ENCODE assay signal across 8 mouse cellular contexts in the genomic region with DNA sequence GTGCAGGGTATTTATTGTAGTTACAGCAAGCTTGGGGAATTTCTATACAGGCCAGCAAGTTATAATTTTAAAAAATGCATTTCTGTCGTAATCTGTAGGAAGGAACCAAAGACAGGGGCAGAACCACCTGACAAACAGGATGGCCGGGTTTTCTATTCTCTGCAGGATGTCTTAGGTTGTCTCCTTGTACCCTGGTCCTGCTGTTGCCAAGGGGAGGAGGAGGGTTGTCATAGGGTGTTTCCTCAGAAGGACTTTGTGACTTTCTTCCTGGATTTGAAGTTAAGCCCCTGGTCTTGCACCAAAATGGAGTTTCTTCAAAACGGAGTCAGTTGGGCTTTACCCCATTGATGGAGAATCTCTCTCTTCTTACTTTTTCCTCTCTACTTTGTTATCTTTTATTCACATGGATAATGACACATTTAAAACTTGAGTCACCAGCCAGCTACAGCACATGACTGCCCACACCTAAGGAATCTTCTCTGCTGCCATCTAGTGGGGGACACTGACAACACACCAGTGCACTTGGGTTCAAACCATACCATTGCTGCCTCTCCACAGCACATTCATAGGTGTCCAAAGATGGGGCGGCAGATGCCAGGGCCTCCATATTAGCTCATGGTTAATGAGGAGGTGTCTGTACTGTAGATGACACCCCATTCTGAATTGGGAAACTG. TPM values are rescaled to one million over a fixed set of nuclear protein-coding genes. Genes with fewer than 3 reads are reported as not detected.
DNase-seq lines count a peak whose midpoint lies in the region; ATAC-seq lines count a peak whose summit lies in the region.

No protein-coding gene starts in this region.

- ATAC-seq in liver, embryonic 12.5 days, result no peak
- ATAC-seq in limb, embryonic 13.5 days (ENCODE audit: low FRiP score, low read depth), result 0 out of 2 replicates have a peak, but pooled peaks have one; percentile 40

- peaks cover 2% of the 10 kb centered on the region; the same call in 1 of the 2 replicates for H3K4me1 ChIP-seq in liver, embryonic 12.5 days
- H3K4me1 ChIP-seq in limb, embryonic 13.5 days, result no peaks in the 10 kb centered on the region

- H3K4me2 ChIP-seq in liver, embryonic 12.5 days, result no peak overlapping the region
- no peak overlapping the region for H3K4me2 ChIP-seq in limb, embryonic 13.5 days (replicated peaks)

- peak; percentile 69 for DNase-seq in liver
- peak; percentile 70 for DNase-seq in embryo, embryonic 9.5 days (ENCODE audit: extremely low spot score)
- peak; percentile 86 for DNase-seq in heart, adult 8-10 months (ENCODE audit: low spot score)
- DNase-seq in kidney, adult 9 months, result peak; percentile 88
- DNase-seq in naive thymus-derived CD4-positive, alpha-beta T cell, adult 2 months (ENCODE audit: low read depth), result peak; percentile 87
- DNase-seq in spleen, postnatal 36 days (ENCODE audit: low spot score in 2 of 2), result peak; percentile 54 to 71

- no peak overlapping the region for H3K4me3 ChIP-seq in liver, embryonic 12.5 days
- no peak overlapping the region for H3K4me3 ChIP-seq in limb, embryonic 13.5 days

- no peak overlapping the region for H3K9ac ChIP-seq in liver, embryonic 12.5 days
- H3K9ac ChIP-seq in limb, embryonic 13.5 days, result no peak overlapping the region

- no peaks in the 10 kb centered on the region for H3K9me3 ChIP-seq in liver, embryonic 12.5 days (replicated peaks)
- H3K9me3 ChIP-seq in limb, embryonic 13.5 days, result no peaks in the 10 kb centered on the region

- 51% methylated on average over 4 of the region's 4 CpGs for WGBS in liver, embryonic 12.5 days (ENCODE audit: insufficient replicate concordance)
- 73% methylated on average over 4 of the region's 4 CpGs for WGBS in limb, embryonic 13.5 days

- no peaks in the 10 kb centered on the region for H3K27me3 ChIP-seq in liver, embryonic 12.5 days (replicated peaks)
- H3K27me3 ChIP-seq in limb, embryonic 13.5 days, result no peaks in the 10 kb centered on the region

- H3K27ac ChIP-seq in liver, embryonic 12.5 days, result no peak overlapping the region
- no peak overlapping the region for H3K27ac ChIP-seq in limb, embryonic 13.5 days

- no peaks in the 10 kb centered on the region for H3K36me3 ChIP-seq in liver, embryonic 12.5 days
- no peaks in the 10 kb centered on the region for H3K36me3 ChIP-seq in limb, embryonic 13.5 days

RNA-seq across cellular contexts. Expression of a gene that starts 7.4 kb away (rescaled TPM):
- 6.4 and 6.6 TPM in 2 replicates for polyA plus RNA-seq in liver, embryonic 12.5 days (2016; fragmentation: Nextera tagmentation; extraction: Ambion mirVana)
- 1 to 10 TPM in 3 of 4 experiments, under 1 TPM in 1; 0.73 to 1.5 (median 1.3) TPM for total RNA-seq in heart, adult 8-10 months (2022)
- 0.23 and 0.63 TPM in 2 replicates for polyA plus RNA-seq in limb, embryonic 13.5 days (2015; fragmentation: Nextera tagmentation; extraction: Ambion mirVana)

RNA-seq across cellular contexts. Expression of a gene that starts 7.9 kb away (rescaled TPM):
- polyA plus RNA-seq in liver, embryonic 12.5 days (2016; fragmentation: Nextera tagmentation; extraction: Ambion mirVana), result not detected in 2 replicates
- total RNA-seq in heart, adult 8-10 months (2022), result under 1 TPM in 1 of 4 experiments, not detected in 3; 0.81 TPM
- not detected in 2 replicates for polyA plus RNA-seq in limb, embryonic 13.5 days (2015; fragmentation: Nextera tagmentation; extraction: Ambion mirVana)

RNA-seq across cellular contexts. Expression of a gene that starts 21.1 kb away (rescaled TPM):
- 2.9 and 3.6 TPM in 2 replicates for polyA plus RNA-seq in liver, embryonic 12.5 days (2016; fragmentation: Nextera tagmentation; extraction: Ambion mirVana)
- 1 to 10 TPM in 1 of 4 experiments, under 1 TPM in 3; 0.38 to 1.4 (median 0.95) TPM for total RNA-seq in heart, adult 8-10 months (2022)
- 0.17 and 0.20 TPM in 2 replicates for polyA plus RNA-seq in limb, embryonic 13.5 days (2015; fragmentation: Nextera tagmentation; extraction: Ambion mirVana)

RNA-seq across cellular contexts. Expression of a gene that starts 21.5 kb away (rescaled TPM):
- 26.6 and 31.3 TPM in 2 replicates for polyA plus RNA-seq in liver, embryonic 12.5 days (2016; fragmentation: Nextera tagmentation; extraction: Ambion mirVana)
- total RNA-seq in heart, adult 8-10 months (2022), result 10 to 100 TPM; 29.0 to 59.1 (median 44.3) TPM
- 33.7 and 38.6 TPM in 2 replicates for polyA plus RNA-seq in limb, embryonic 13.5 days (2015; fragmentation: Nextera tagmentation; extraction: Ambion mirVana)

RNA-seq across cellular contexts. Expression of a gene that starts 38.3 kb away (rescaled TPM):
- polyA plus RNA-seq in liver, embryonic 12.5 days (2016; fragmentation: Nextera tagmentation; extraction: Ambion mirVana), result not detected in 2 replicates
- not detected for total RNA-seq in heart, adult 8-10 months (2022)
- polyA plus RNA-seq in limb, embryonic 13.5 days (2015; fragmentation: Nextera tagmentation; extraction: Ambion mirVana), result not detected in 2 replicates
